Mouse (Mus musculus) bone marrow, adult 2 months (tissue): ENCODE results near the gene Kyat1.

Experiments
- CTCF ChIP-seq: fragments of 200-500 bp; IDR thresholded peaks from 2 replicates; pipeline ENCODE4 v1.5.1; 2011; ENCODE audit warnings: low read length, control low read depth; ENCODE audit not compliant: control insufficient read depth, insufficient read depth
- POLR2A ChIP-seq: fragments of 200-500 bp; IDR thresholded peaks from 2 replicates; pipeline ENCODE4 v1.6.1; 2011; ENCODE audit warnings: low read depth, mild to moderate bottlenecking, control low read depth, low read length, borderline replicate concordance; ENCODE audit not compliant: control insufficient read depth

- TF ChIP-seq CTCF (no peak), POLR2A (no peak)
These were observed 34.1 kb upstream of the Kyat1 start for GRCm38 (mm10) chr2:30239777-30240176.
